Mouse (Mus musculus): Measurements from ENCODE around the gene Tdrd1. TPM values are rescaled to one million over a fixed set of nuclear protein-coding genes. Genes with fewer than 3 reads are reported as not detected.
A peak's percentile ranks its signal among the peaks of the same experiment; 100 is the strongest.

Gene Tdrd1
- polyA plus RNA-seq, 1 experiment from 2014 or later: 0.31 TPM

GRCm38 (mm10) chr19:56830163-56830562, 4.2 kb downstream of the Tdrd1 start:
- Histone ChIP-seq H3K27me3 (0 out of 2 replicates have a peak, but pooled peaks cover 4% of the 10 kb centered on the region), H3K9me3 (replicated peaks) (no peaks in the 10 kb centered on the region), H3K27ac (no peak overlapping the region), H3K4me3 (no peak overlapping the region), H3K4me2 (no peak overlapping the region), H3K4me1 (replicated peaks) (peaks cover 5% of the 10 kb centered on the region; the same call in 1 of the 2 replicates), H3K9ac (no peak overlapping the region), H3K36me3 (no peaks in the 10 kb centered on the region)
- no peak for ATAC-seq (replicated peaks; ENCODE audit: insufficient number of reproducible peaks, insufficient read depth, low FRiP score, low read depth)
- 88% methylated on average over 4 of the region's 4 CpGs for WGBS

GRCm38 (mm10) chr19:56835340-56835739, 9.3 kb downstream of the Tdrd1 start:
- Histone ChIP-seq H3K36me3 (no peaks in the 10 kb centered on the region), H3K9me3 (replicated peaks) (no peaks in the 10 kb centered on the region), H3K4me3 (no peak overlapping the region), H3K27ac (no peak overlapping the region), H3K9ac (no peak overlapping the region), H3K27me3 (no peaks in the 10 kb centered on the region), H3K4me1 (replicated peaks) (peaks cover 4% of the 10 kb centered on the region), H3K4me2 (no peak overlapping the region)
- no peak for ATAC-seq (replicated peaks; ENCODE audit: insufficient number of reproducible peaks, insufficient read depth, low FRiP score, low read depth)
- 63% methylated on average over 9 of the region's 9 CpGs for WGBS

GRCm38 (mm10) chr19:56838942-56839706, 13.1 kb downstream of the Tdrd1 start:
- H3K9me3 ChIP-seq (replicated peaks): no peaks in the 10 kb centered on the region
- H3K27me3 ChIP-seq: no peaks in the 10 kb centered on the region
- WGBS: 78% methylated on average over 17 of the region's 17 CpGs
- no peak for ATAC-seq (replicated peaks; ENCODE audit: insufficient number of reproducible peaks, insufficient read depth, low FRiP score, low read depth)
- H3K9ac ChIP-seq: no peak overlapping the region
- H3K36me3 ChIP-seq: no peaks in the 10 kb centered on the region
- H3K27ac ChIP-seq: no peak overlapping the region
- peaks cover 4% of the 10 kb centered on the region for H3K4me1 ChIP-seq (replicated peaks)
- no peak overlapping the region for H3K4me2 ChIP-seq
- no peak overlapping the region for H3K4me3 ChIP-seq

DNA sequence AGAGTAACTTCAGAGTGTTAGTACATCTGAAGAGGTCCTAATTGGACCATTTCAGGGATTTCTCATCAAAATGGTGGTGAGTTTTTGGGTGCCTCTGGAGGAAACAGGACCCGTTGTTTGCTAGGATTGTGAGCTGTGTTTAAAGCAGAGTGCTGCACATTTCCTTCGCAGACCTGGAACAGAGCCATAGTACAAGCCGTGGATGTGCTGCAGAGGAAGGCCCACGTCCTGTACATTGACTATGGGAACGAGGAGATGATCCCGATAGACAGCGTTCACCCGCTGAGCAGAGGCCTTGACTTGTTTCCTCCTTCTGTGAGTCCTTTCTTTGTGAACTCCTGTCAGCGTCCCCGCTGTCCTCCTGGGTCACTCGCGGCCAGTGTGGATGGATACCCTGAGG, 17.0 kb downstream of the Tdrd1 start:
- no peak overlapping the region for H3K27ac ChIP-seq
- no peaks in the 10 kb centered on the region for H3K27me3 ChIP-seq
- 76% methylated on average over 12 of the region's 12 CpGs for WGBS
- no peak for ATAC-seq (replicated peaks; ENCODE audit: insufficient number of reproducible peaks, insufficient read depth, low FRiP score, low read depth)
- H3K4me1 ChIP-seq (replicated peaks): no peaks in the 10 kb centered on the region
- H3K36me3 ChIP-seq: no peaks in the 10 kb centered on the region
- H3K4me3 ChIP-seq: no peak overlapping the region
- no peaks in the 10 kb centered on the region for H3K9me3 ChIP-seq (replicated peaks)
- H3K4me2 ChIP-seq: no peak overlapping the region
- no peak overlapping the region for H3K9ac ChIP-seq

- no peak for ATAC-seq (replicated peaks; ENCODE audit: insufficient number of reproducible peaks, insufficient read depth, low FRiP score, low read depth)
- H3K4me3 ChIP-seq: no peak overlapping the region
- H3K4me1 ChIP-seq (replicated peaks): 0 out of 2 replicates have a peak, but pooled peaks cover 8% of the 10 kb centered on the region
- H3K27me3 ChIP-seq: no peaks in the 10 kb centered on the region
- no peaks in the 10 kb centered on the region for H3K36me3 ChIP-seq
- H3K9me3 ChIP-seq (replicated peaks): no peaks in the 10 kb centered on the region
- H3K9ac ChIP-seq: no peak overlapping the region
- no peak overlapping the region for H3K27ac ChIP-seq
- no peak overlapping the region for H3K4me2 ChIP-seq
These were observed 26.6 kb downstream of the Tdrd1 start for GRCm38 (mm10) chr19:56852590-56852989.

GRCm38 (mm10) chr19:56856455-56856854, 30.4 kb downstream of the Tdrd1 start:
- WGBS: 21% methylated on average over 5 of the region's 5 CpGs

DNA sequence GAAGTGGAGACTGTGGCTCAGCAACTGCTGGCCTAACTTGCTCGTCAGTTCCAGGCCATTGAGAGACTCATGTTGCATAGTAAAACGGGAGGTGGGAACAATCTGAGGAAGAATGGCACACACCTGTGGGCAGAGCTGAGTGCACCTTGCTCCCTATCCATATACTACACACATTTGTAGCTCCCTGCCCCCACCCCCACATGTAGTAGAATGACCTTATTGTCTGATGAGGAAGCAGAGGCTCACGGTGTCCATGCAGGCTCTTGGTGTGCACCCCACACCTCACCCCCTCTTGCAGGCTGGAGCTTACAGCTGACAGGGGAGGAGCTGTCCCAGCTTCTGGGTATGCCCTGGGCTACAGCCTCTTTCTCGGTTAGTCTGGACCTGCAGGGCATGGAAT, 41.7 kb downstream of the Tdrd1 start:
- no peak for ATAC-seq (replicated peaks; ENCODE audit: insufficient number of reproducible peaks, insufficient read depth, low FRiP score, low read depth)
- H3K4me1 ChIP-seq (replicated peaks): no peaks in the 10 kb centered on the region
- no peak overlapping the region for H3K4me3 ChIP-seq
- H3K9me3 ChIP-seq (replicated peaks): no peaks in the 10 kb centered on the region
- no peak overlapping the region for H3K4me2 ChIP-seq
- H3K27me3 ChIP-seq: peaks cover 22% of the 10 kb centered on the region
- no peaks in the 10 kb centered on the region for H3K36me3 ChIP-seq
- 60% methylated on average over 4 of the region's 4 CpGs for WGBS
- no peak overlapping the region for H3K9ac ChIP-seq
- no peak overlapping the region for H3K27ac ChIP-seq

More at GRCm38 (mm10) chr19:56856455-56856854, 30.4 kb downstream of the Tdrd1 start:
- no peak overlapping the region for H3K9ac ChIP-seq
- H3K27me3 ChIP-seq: no peaks in the 10 kb centered on the region
- no peak overlapping the region for H3K4me3 ChIP-seq
- no peak overlapping the region for H3K4me2 ChIP-seq
- H3K9me3 ChIP-seq (replicated peaks): no peaks in the 10 kb centered on the region
- ATAC-seq (replicated peaks; ENCODE audit: insufficient number of reproducible peaks, insufficient read depth, low FRiP score, low read depth): 0 out of 2 replicates have a peak, but pooled peaks have one; percentile 47
- no peaks in the 10 kb centered on the region for H3K36me3 ChIP-seq
- 0 out of 2 replicates have a peak, but pooled peaks cover 8% of the 10 kb centered on the region for H3K4me1 ChIP-seq (replicated peaks)
- H3K27ac ChIP-seq: no peak overlapping the region

- no peaks in the 10 kb centered on the region for H3K36me3 ChIP-seq
- H3K9me3 ChIP-seq (replicated peaks): no peaks in the 10 kb centered on the region
- H3K27ac ChIP-seq: no peak within 1 kb of the TSS
- H3K9ac ChIP-seq: peak within 1 kb of the TSS; percentile 37
- ATAC-seq (replicated peaks; ENCODE audit: insufficient number of reproducible peaks, insufficient read depth, low FRiP score, low read depth): no peak
- H3K4me2 ChIP-seq: peak within 1 kb of the TSS; percentile 96
- H3K27me3 ChIP-seq: peaks cover 84% of the 10 kb centered on the region
- H3K4me3 ChIP-seq: peak within 1 kb of the TSS; percentile 54
- WGBS: 3% methylated on average over 71 of the region's 71 CpGs
- H3K4me1 ChIP-seq (replicated peaks): peaks cover 12% of the 10 kb centered on the region
These were observed 48.0 kb downstream of the Tdrd1 start, which contains the start of gene Vwa2 for GRCm38 (mm10) chr19:56873816-56874600. Gene Vwa2 (plus strand): TSS chr19:56874249.

DNA sequence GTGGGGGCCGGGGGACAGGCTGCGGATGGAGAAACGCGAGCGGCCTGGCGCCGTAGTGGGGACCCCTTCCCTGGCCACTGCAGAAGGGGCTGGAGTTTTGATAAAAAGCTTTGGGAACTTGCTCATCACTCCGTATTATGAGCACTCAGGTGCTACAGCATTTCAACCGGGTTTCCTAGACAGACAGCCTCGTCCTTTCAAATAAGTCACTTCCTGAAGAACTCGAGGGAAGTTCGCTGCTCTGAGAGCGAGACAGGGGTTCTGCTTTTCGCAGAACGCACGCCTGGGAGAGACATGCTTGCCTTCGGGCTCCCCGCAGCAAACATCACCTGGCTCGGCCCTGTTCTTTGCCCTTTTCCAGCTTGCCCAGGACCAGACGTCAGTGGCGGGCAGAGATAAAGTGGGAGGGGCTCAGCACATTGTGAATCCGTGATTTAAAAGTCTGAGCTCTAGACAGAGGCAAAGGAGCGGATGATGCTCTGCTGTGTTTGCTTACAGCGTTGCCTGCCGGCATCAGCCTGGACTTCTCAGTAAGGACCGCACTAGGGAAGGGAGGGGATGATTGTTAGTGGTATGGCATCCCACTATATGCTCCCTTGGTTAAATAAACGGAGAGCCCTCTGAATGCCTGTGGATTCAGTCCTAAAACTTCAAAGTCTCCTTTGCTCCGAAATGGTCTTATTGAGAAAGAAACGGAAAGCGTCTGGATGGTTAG, 48.7 kb downstream of the Tdrd1 start:
- Histone ChIP-seq H3K36me3 (no peaks in the 10 kb centered on the region), H3K9me3 (replicated peaks) (no peaks in the 10 kb centered on the region), H3K27ac (no peak overlapping the region), H3K4me3 (peak overlapping the region; percentile 54), H3K27me3 (peaks cover 83% of the 10 kb centered on the region), H3K9ac (peak overlapping the region; percentile 37; the same call in 1 of the 2 replicates), H3K4me1 (replicated peaks) (peaks cover 12% of the 10 kb centered on the region), H3K4me2 (peak overlapping the region; percentile 96)
- WGBS: 10% methylated on average over 30 of the region's 30 CpGs
- ATAC-seq (replicated peaks; ENCODE audit: insufficient number of reproducible peaks, insufficient read depth, low FRiP score, low read depth): 0 out of 2 replicates have a peak, but pooled peaks have one; percentile 7

- ATAC-seq (replicated peaks; ENCODE audit: insufficient number of reproducible peaks, insufficient read depth, low FRiP score, low read depth): no peak
- no peak overlapping the region for H3K9ac ChIP-seq
- 49% methylated on average over 6 of the region's 6 CpGs for WGBS
- H3K4me3 ChIP-seq: no peak overlapping the region
- no peak overlapping the region for H3K27ac ChIP-seq
- no peak overlapping the region for H3K4me2 ChIP-seq
- H3K4me1 ChIP-seq (replicated peaks): peaks cover 14% of the 10 kb centered on the region
- H3K36me3 ChIP-seq: no peaks in the 10 kb centered on the region
- peaks cover 69% of the 10 kb centered on the region for H3K27me3 ChIP-seq
- no peaks in the 10 kb centered on the region for H3K9me3 ChIP-seq (replicated peaks)
These were observed 51.4 kb downstream of the Tdrd1 start for GRCm38 (mm10) chr19:56877364-56877763.

GRCm38 (mm10) chr19:56887879-56888278, 61.9 kb downstream of the Tdrd1 start:
- Histone ChIP-seq H3K27ac (no peak overlapping the region), H3K4me1 (replicated peaks) (peaks cover 9% of the 10 kb centered on the region), H3K36me3 (no peaks in the 10 kb centered on the region), H3K4me3 (no peak overlapping the region), H3K9me3 (replicated peaks) (no peaks in the 10 kb centered on the region), H3K27me3 (no peaks in the 10 kb centered on the region), H3K9ac (no peak overlapping the region), H3K4me2 (no peak overlapping the region)
- ATAC-seq (replicated peaks; ENCODE audit: insufficient number of reproducible peaks, insufficient read depth, low FRiP score, low read depth): no peak
- 71% methylated on average over 10 of the region's 10 CpGs for WGBS

Measured in heart, embryonic 15.5 days (tissue).